9 mouse cellular contexts compared by ENCODE assay signal in genomic region chr8:93813405-93813761, GRCm38 (mm10). TPM values are rescaled to one million over a fixed set of nuclear protein-coding genes. Genes with fewer than 3 reads are reported as not detected.
DNase-seq lines count a peak whose midpoint lies in the region; ATAC-seq and TF ChIP-seq lines count a peak whose summit lies in the region.
"Had no signal": no experiment of that assay in that cellular context is flagged by ENCODE, and none has a peak within 500 bp of the region (broad histone marks: within the 10 kb centered on the region; RNA-seq: fewer than 3 reads in every experiment).

No protein-coding gene starts in this region.

- H3K27ac ChIP-seq in liver, embryonic 16.5 days (ENCODE audit: low read length) = no peak overlapping the region
- peak overlapping the region; percentile 90 for H3K27ac ChIP-seq in olfactory bulb, adult 2 months (ENCODE audit: insufficient read depth, low read depth, low read length)

- TF ChIP-seq POLR2A in olfactory bulb, adult 2 months (IDR thresholded peaks at IDR 0.05; ENCODE audit: insufficient read depth, low read depth, low read length) = no peak

- peaks cover 58% of the 10 kb centered on the region for H3K27me3 ChIP-seq in E14TG2a.4 (ENCODE audit: insufficient read depth, low read length)
- peaks cover 52% of the 10 kb centered on the region for H3K27me3 ChIP-seq in liver, embryonic 16.5 days (ENCODE audit: control insufficient read depth, insufficient read depth, low read depth, low read length)

- H3K4me3 ChIP-seq in E14TG2a.4 (replicated peaks; ENCODE audit: low read length) = peak overlapping the region; percentile 23
- no peak overlapping the region for H3K4me3 ChIP-seq in liver, embryonic 16.5 days (ENCODE audit: low read depth, low read length)
- H3K4me3 ChIP-seq in olfactory bulb, adult 2 months (ENCODE audit: insufficient read depth, low read depth, low read length) = peak overlapping the region; percentile 80

- H3K4me1 ChIP-seq in E14TG2a.4 (replicated peaks; ENCODE audit: low read depth, low read length) = peaks cover 31% of the 10 kb centered on the region
- H3K4me1 ChIP-seq in liver, embryonic 16.5 days (ENCODE audit: control insufficient read depth, low read depth, low read length) = peaks cover 4% of the 10 kb centered on the region; the same call in 1 of the 2 replicates
- peaks cover 11% of the 10 kb centered on the region for H3K4me1 ChIP-seq in olfactory bulb, adult 2 months (ENCODE audit: control insufficient read depth, insufficient read depth, low read length)

- TF ChIP-seq CTCF in E14TG2a.4 (conservative IDR thresholded peaks at IDR 0.05; ENCODE audit: low read length) = no peak
- no peak for TF ChIP-seq CTCF in olfactory bulb, adult 2 months (IDR thresholded peaks at IDR 0.05; ENCODE audit: insufficient read depth, low read depth, low read length)

- peak; percentile 21 for ATAC-seq in frontal cortex, adult (ENCODE audit: low TSS enrichment)
- ATAC-seq in liver, embryonic 16.5 days (ENCODE audit: low read depth) = peak; percentile 81

- H3K9me3 ChIP-seq in E14TG2a.4 (ENCODE audit: low read length) = no peaks in the 10 kb centered on the region
- no peaks in the 10 kb centered on the region for H3K9me3 ChIP-seq in liver, embryonic 16.5 days (replicated peaks; ENCODE audit: control insufficient read depth, low read length)

- WGBS in liver, embryonic 16.5 days (ENCODE audit: insufficient replicate concordance) = 1% methylated on average over 26 of the region's 26 CpGs
- under 1% methylated on average over 26 of the region's 26 CpGs for WGBS in olfactory bulb, adult 2 months

- H3K9ac ChIP-seq in liver, embryonic 16.5 days (ENCODE audit: low read depth, low read length) = no peak overlapping the region

- intact Hi-C loops in heart, postnatal 36 days (cut with DNase I) = loop anchor here (5.0 kb wide), 1 partner anchor 199 kb away; the partner anchor contains the start of gene Amfr

- H3K36me3 ChIP-seq in E14TG2a.4 (ENCODE audit: insufficient read depth, low read length) = no peaks in the 10 kb centered on the region
- no peaks in the 10 kb centered on the region for H3K36me3 ChIP-seq in liver, embryonic 16.5 days (ENCODE audit: control insufficient read depth, insufficient read depth)

- peak overlapping the region; percentile 26; the same call in 1 of the 2 replicates for H3K4me2 ChIP-seq in liver, embryonic 16.5 days (ENCODE audit: low read depth, low read length)

- DNase-seq in cerebellum, adult 8-10 months = peak; percentile 99
- DNase-seq in heart, postnatal 36 days = peak; percentile 81 to 88
- peak; percentile 77 to 92 for DNase-seq in layer of hippocampus, adult 18-20 months (ENCODE audit: low spot score in 2 of 2)
- DNase-seq in thymus, postnatal 14 days = peak; percentile 61

RNA-seq across cellular contexts. Expression of gene Gnao1, which starts 3.6 kb away (rescaled TPM):
- total RNA-seq in heart, postnatal 36 days (2021) = 10 to 100 TPM; 26.6 to 27.0 TPM
- total RNA-seq in layer of hippocampus, adult 18-20 months (2021) = 100 to 1,000 TPM; 655 to 677 TPM
- polyA plus RNA-seq in liver, embryonic 16.5 days (2015; fragmentation: Nextera tagmentation; extraction: Ambion mirVana) = 0.33 and 0.44 TPM in 2 replicates
- 636 TPM in 1 of 2 replicates, not detected in the other for polyA plus RNA-seq in olfactory bulb, adult 2 months (2012; ENCODE audit: insufficient read depth, insufficient read length, low replicate concordance, missing spikeins)
- total RNA-seq: neutrophil, adult 5-6 weeks had no signal

Comparison
In these comparisons a context has a peak if more than half of its experiments do, and no peak if none do; other contexts are left out.
1. RNA of gene Gnao1, which starts 3.6 kb away (total RNA-seq): 655 to 677 TPM in layer of hippocampus, adult 18-20 months; 26.6 to 27.0 TPM in heart, postnatal 36 days; every median in the first group is over 10 times any median in the second.
2. Peak in every context shown above with its lines, with median percentiles within 50 percentile points of each other: DNase-seq.